Mouse (Mus musculus) olfactory bulb, adult 2 months (tissue): ENCODE data around the gene Hist1h2aa.

Experiments
- CTCF ChIP-seq: fragments of 200-500 bp; IDR thresholded peaks from 2 replicates; pipeline ENCODE4 v1.5.1; 2012; ENCODE audit warnings: low read depth, mild to moderate bottlenecking, low read length, moderate library complexity; ENCODE audit not compliant: insufficient read depth
- POLR2A ChIP-seq: fragments of 200-500 bp; IDR thresholded peaks from 2 replicates; pipeline ENCODE4 v1.6.1; 2012; ENCODE audit warnings: mild to moderate bottlenecking, low read depth, low read length, moderate library complexity; ENCODE audit not compliant: insufficient read depth

GRCm38 (mm10) chr13:23906906-23907305 is 27.4 kb upstream of the Hist1h2aa start:
- no peak for TF ChIP-seq CTCF
- no peak for TF ChIP-seq POLR2A
